Mouse (Mus musculus) WW6 (cell line): ENCODE data around the gene Hbs1l.

Source experiments
- DNase-seq: peaks from one replicate; pipeline ENCODE4 v3.0.0-alpha.2; 2013; ENCODE audit warnings: low read depth, low spot score

Hbs1l gene

GRCm38 (mm10) chr10:21304672-21305632 lies 9.2 kb downstream of the Hbs1l start:
- no peak for DNase-seq

GRCm38 (mm10) chr10:21313732-21314131 lies 18.0 kb downstream of the Hbs1l start:
- no peak for DNase-seq

GRCm38 (mm10) chr10:21316123-21316522 lies 20.3 kb downstream of the Hbs1l start:
- no peak for DNase-seq

DNA sequence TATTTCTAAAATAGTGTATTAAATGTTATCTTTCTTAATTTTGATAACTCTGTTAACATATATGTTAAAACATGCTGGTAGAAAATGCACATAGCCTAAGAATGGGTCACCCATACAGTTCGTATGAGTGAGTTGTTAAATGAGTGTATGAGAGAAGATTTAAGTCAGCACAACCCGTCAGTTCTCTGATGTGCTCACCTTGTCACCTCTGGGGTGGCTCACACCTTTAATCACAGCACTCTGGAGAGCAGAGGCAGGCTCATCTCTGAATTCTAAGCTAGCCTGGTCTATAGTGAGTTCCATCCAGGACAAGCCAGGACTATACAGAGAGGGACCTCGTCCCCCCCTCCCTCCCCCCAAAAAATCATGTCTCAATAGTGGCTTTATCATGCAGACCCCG lies 22.5 kb downstream of the Hbs1l start:
- no peak for DNase-seq

DNA sequence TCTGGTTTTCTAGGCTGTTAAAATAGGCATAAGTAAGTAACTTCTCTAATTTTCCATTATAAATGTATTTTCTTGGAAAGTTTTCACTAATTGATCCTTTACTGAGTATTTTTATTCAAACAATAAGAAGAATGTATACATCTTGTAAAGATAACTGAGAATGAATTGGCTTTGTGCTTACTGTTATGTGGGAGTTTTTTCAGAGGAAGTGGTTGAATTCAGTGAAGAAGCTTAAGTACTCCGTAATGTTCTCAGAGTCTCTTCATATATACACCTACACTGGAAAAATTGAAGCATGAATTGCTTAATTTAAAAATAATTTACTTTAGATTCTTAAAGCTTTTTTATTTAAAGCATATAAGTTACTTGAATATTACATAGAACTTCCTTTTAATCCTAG lies 23.2 kb downstream of the Hbs1l start:
- no peak for DNase-seq

GRCm38 (mm10) chr10:21320601-21321000 lies 24.8 kb downstream of the Hbs1l start:
- no peak for DNase-seq

- DNase-seq: no peak
These were observed 30.6 kb downstream of the Hbs1l start for GRCm38 (mm10) chr10:21326352-21326751.

DNA sequence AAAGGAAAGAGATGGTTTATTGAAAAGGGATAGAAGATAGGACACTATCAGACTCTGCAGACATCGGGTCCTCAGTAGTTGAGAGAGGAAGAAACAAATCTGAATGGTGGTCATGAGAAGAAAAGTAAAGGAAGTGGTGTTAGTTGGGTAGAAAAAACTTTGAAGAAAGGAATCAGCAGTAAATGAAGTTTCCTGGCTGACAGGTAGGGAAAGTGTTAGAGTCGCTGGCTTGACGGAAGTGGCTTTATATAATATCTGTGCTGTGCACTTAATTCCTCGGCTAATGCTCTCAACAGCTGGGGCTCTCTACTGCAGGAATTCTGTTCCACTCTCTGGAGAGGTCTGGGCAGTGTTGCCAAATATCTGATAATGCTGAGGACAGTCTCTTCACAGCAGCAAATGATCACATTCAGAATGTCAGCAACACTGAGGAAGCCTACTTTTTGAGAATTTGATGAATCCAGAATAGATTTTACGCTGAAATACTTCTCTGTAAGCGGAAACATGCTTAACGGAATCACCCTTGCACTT lies 31.9 kb downstream of the Hbs1l start:
- no peak for DNase-seq

GRCm38 (mm10) chr10:21334349-21335105 lies 38.7 kb downstream of the Hbs1l start:
- no peak for DNase-seq

DNA sequence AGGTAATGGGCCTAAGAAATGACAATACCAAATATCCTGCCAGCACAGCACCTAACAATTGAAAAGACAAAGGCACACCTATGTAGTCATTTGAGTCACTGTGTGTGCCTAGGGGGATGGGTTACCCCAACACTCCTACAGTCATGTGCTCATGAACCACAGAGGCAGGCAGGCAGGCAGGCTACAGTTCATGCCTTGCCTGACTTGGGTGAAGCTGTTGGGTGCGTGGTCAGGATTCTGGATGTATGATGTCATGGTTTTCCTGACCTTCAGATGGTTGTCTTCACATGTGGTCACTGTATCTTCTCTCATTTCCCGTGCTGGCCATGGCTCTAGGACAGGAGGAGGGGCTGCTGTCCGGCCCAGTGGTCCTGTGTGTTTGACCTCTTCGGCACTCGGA lies 39.8 kb downstream of the Hbs1l start:
- no peak for DNase-seq

- peak; percentile 16 for DNase-seq
These were observed 41.4 kb downstream of the Hbs1l start for GRCm38 (mm10) chr10:21337191-21337590.

GRCm38 (mm10) chr10:21341706-21342105 lies 45.9 kb downstream of the Hbs1l start:
- DNase-seq: no peak

DNA sequence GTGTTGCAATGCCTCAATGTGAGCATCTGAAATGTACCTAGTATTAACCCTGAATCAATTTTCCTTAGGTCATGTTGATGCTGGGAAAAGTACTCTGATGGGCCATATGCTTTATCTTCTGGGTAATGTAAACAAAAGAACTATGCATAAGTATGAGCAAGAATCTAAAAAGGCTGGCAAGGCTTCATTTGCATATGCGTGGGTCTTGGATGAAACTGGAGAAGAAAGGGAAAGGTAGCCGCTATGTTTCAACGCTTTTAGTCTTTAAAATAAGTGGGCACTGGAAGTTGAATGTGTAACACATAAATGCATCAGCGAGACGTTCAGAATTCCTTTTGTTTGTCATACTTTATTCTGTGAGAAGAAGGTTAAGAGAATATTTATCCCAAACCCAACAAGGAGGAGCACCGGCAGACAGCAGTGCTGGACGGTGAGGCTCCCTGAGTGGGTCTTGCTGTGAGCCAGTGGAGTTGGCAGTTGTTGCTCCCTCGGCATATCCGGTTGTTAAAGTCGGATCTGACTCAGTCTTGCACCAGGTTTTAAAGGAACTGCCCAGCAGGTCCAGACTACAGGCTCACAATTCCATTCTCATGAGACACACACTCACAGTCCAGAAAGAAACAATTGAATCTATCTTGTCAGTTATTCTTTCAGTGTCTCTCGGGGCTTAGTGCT lies 46.7 kb downstream of the Hbs1l start:
- no peak for DNase-seq

GRCm38 (mm10) chr10:21347332-21347731 lies 51.6 kb downstream of the Hbs1l start:
- DNase-seq: no peak

- DNase-seq: no peak
These were observed 53.7 kb downstream of the Hbs1l start for GRCm38 (mm10) chr10:21349449-21349848.

DNA sequence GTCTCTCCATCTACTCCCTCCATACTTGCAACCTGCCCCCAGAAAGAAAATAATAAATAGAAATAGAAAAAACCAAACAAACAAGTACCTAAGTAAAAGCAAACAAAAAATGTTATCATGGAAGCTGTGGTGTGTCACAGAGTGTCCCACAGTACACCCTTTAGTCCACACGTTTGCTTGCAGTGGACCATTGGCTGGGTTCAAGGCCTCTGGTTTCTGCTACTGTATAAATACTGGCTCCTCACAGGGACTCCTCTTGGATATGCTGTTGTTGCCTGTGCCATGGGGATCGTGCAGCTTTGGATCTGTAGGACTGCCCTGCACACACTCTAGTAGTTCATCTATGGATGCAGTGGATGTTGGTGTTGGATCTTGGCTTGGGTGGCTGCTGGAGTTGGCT lies 54.2 kb downstream of the Hbs1l start:
- DNase-seq: no peak

DNA sequence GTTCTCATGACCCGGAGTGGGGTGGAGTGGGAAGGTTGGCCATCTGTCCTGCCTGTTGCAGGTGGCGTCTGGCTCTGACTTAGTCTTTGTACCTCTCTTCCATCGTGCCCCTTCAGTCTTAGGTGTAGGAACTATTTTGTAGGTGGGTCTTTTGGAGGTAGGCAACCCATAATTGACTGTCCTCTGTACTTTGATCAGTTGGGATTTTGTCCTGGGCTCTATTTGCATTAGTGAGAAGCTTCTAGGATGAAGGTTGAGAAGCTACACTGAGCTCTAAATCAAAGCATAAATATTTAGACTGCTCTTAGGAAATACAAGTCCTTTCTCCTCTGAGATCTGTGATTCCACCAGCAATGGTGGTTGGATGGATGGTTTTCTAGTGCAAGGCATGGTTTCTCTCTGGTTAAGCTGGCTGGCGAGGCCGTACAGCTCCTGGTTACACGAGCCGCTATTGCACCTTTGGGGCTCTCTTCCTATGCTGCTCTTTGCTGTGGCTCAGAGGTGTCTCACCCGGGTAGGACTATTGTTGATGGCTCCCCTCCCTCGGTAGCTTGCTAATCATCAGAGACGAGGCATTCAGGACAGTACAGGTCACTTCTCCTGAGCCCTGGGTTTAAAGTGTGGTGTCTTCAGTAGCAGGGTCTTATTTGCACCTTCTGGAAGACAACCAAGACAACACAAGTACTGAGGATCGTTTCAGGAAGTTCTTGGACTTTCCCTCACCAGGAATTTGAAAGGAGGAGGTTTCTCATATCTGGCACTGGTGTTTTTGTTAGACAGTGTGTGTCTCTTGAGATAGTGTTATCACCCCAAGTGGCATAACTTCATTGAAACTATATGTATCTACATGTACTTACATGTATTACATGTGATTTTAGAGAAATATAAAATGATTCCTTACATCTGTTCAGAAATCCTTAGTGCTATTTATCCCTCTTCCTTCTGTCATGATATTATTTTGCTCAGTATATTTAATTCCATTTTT lies 55.0 kb downstream of the Hbs1l start:
- DNase-seq: no peak

GRCm38 (mm10) chr10:21351766-21352165 lies 56.0 kb downstream of the Hbs1l start:
- no peak for DNase-seq

DNA sequence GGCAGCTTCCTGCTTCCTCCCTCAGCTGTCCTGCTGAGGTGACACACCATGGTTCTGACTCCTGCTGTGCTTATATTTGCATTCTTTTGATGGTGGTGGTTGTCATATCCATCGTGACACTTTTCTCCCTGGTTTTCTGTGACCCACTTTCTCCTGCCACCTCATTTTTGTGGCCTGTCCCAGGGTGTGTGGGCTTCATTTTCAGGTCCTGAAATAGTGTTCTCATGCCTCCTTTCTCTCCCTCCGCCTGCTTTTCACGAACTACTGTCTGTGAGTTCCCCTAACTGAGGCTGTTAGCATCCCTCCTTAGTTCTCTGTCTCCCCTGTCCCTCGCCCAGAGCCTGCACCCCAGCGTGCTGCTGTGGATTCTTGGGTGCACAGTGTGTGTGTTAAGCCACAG lies 58.1 kb downstream of the Hbs1l start:
- DNase-seq: no peak

DNA sequence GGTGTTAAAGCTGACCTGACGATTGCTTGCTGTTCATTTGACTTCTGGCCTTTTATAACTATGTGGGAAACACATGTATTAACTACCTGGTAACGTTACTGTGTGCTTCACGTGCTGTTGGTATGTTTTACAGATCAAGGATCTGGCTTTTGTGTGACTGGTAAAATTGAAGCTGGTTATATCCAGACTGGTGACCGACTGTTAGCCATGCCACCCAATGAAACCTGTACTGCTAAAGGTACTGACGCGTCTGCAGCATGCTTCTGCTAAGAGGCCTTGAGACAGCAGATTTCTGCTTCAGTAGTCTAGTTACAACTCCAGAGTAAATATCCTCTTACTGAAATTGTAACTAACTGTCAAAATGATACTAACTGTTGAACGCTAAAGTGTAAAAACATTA lies 58.7 kb downstream of the Hbs1l start:
- DNase-seq: no peak

- DNase-seq: no peak
These were observed 62.2 kb downstream of the Hbs1l start for GRCm38 (mm10) chr10:21357986-21358385.
